Mouse (Mus musculus) C2C12 (cell line): ENCODE data around the gene Kif26a. TPM values are rescaled to one million over a fixed set of nuclear protein-coding genes. Genes with fewer than 3 reads are reported as not detected.
A peak's percentile ranks its signal among the peaks of the same experiment; 100 is the strongest.

Source experiments
- H3K27me3 ChIP-seq: one replicate; pipeline ENCODE4 v1.6.1; 2011; ENCODE audit not compliant: control insufficient read depth, insufficient read depth, insufficient read length
- H3K36me3 ChIP-seq: one replicate; pipeline ENCODE4 v1.6.1; 2011; ENCODE audit not compliant: control insufficient read depth, insufficient read depth
- H3K4me3 ChIP-seq: one replicate; pipeline ENCODE4 v1.5.1; 2011; ENCODE audit warnings: mild to moderate bottlenecking, control low read depth; ENCODE audit not compliant: poor library complexity, insufficient read depth, severe bottlenecking
- H3K79me2 ChIP-seq: one replicate; pipeline ENCODE4 v1.6.1; 2011; ENCODE audit not compliant: control insufficient read depth, insufficient read depth
- H3K79me3 ChIP-seq: one replicate; pipeline ENCODE4 v1.6.1; 2011; ENCODE audit warnings: low read depth, control low read depth
- H3ac ChIP-seq: one replicate; pipeline ENCODE3; 2011; ENCODE audit warnings: low read depth; ENCODE audit not compliant: control insufficient read depth, insufficient read length
- CEBPB ChIP-seq: IDR thresholded peaks from one replicate; pipeline ENCODE4 v1.6.1; 2011; ENCODE audit warnings: low read depth, mild to moderate bottlenecking, control low read depth, moderate library complexity
- CTCF ChIP-seq: IDR thresholded peaks from one replicate; pipeline ENCODE4 v1.5.1; 2011; ENCODE audit not compliant: control insufficient read depth, insufficient read depth, insufficient read length
- FOSL1 ChIP-seq: IDR thresholded peaks from one replicate; pipeline ENCODE4 v1.8.0; 2011; ENCODE audit warnings: mild to moderate bottlenecking, low read length; ENCODE audit not compliant: poor library complexity, insufficient read depth, severe bottlenecking
- MAX ChIP-seq: IDR thresholded peaks from one replicate; pipeline ENCODE4 v1.6.1; 2011; ENCODE audit warnings: mild to moderate bottlenecking, control low read depth
- MYOD1 ChIP-seq: IDR thresholded peaks from one replicate; pipeline ENCODE4 v1.6.1; 2011; ENCODE audit warnings: low read depth; ENCODE audit not compliant: control insufficient read depth, insufficient read length
- MYOG ChIP-seq: IDR thresholded peaks from one replicate; pipeline ENCODE4 v1.6.1; 2011; ENCODE audit not compliant: control insufficient read depth, insufficient read length; ENCODE audit errors: extremely low read depth
- USF1 ChIP-seq: IDR thresholded peaks from one replicate; pipeline ENCODE4 v1.6.1; 2011; ENCODE audit warnings: low read depth, mild to moderate bottlenecking, control low read depth, moderate library complexity
- long read RNA-seq, 2 experiments: library from polyadenylated mRNA; unstranded; transcript quantifications; one replicate each; pipeline ENCODE4 v2.0.0; 2019 to 2020
- polyA plus RNA-seq: library from polyadenylated mRNA; unstranded; fragments of >200 nt; fragmentation: generic; extraction: Trizol; gene quantifications from one replicate; pipeline ENCODE4 v1.2.1, GENCODE M21; 2012; ENCODE audit warnings: missing spikeins

Kif26a gene
- polyA plus RNA-seq, result not detected
- long read RNA-seq, experiment 1, result 0 reads
- long read RNA-seq, experiment 2, result 0 reads

DNA sequence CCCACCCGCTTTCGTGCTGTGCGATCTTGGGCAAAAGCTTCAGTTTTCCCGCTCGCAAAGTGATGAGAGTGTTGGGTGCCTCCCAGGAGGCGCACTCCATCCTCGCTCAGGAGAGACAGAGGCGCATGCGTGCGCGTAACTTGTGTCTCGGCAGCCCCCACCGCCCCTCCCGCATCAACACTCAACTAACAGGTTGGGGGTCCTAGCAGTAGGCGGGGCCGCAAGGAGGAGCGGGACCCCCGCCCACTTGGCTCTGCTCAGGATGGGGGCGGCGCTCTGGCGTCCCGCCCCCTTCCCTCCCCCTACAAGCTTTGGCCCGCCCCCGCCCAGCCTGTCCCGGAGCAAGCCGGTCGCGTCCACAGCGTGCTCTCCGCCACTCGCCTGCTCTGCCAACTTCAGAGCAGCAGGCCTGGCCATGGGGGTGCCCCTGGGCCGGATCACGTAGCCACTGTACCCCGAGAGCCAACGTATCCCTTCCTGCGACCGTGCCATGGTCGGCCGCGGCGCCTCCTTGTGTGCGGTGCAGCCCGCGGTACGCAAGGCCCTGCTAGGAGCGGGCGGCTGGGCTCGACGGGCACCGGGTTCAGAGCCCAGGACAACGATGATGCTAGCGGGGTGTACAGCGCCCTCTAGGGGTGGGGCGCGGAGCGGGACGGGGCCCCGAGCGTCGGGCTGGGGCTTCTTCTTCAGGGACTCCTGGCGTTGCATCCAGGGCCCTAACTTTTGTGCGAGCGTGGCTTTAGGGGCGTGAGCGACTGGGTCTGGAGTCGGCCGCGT, at the start of gene Kif26a:
Kif26a (plus strand) TSS at position 334 of the 777 bp plus-strand sequence.
- Histone ChIP-seq H3K79me2 (no peaks in the 10 kb centered on the region), H3K36me3 (no peaks in the 10 kb centered on the region), H3K27me3 (peaks cover 68% of the 10 kb centered on the region), H3K4me3 (no peak within 1 kb of the TSS), H3K79me3 (no peaks in the 10 kb centered on the region), H3ac (no peak within 1 kb of the TSS)
- TF ChIP-seq CTCF (peak; percentile 69), MYOD1 (no peak), MYOG (no peak)

DNA sequence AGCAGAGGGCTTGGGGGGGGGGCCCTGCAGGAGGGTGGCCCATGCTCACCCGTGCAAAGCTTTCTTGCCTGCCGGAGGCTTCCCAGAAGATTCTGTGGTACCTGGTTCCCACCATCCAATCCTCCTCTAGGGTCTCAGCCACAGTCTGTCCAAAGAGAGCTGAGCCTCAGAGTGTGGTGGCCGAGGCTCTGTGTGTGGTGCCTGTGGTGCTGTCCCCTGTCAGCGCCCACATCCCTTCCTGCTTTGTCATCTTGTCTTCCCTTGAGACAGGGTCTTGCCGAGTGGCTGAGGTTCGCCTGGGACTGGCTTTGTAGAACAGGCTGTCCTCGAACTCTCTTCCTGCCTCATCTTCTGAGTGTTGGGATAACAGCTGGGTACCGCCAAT, 49.3 kb upstream of the Kif26a start:
- Histone ChIP-seq H3K79me2 (no peaks in the 10 kb centered on the region), H3K27me3 (no peaks in the 10 kb centered on the region), H3K79me3 (no peaks in the 10 kb centered on the region), H3K36me3 (no peaks in the 10 kb centered on the region), H3K4me3 (no peak overlapping the region), H3ac (no peak overlapping the region)
- TF ChIP-seq FOSL1 (no peak), MYOD1 (no peak), MYOG (no peak), MAX (no peak), CEBPB (no peak), USF1 (no peak), CTCF (no peak)

DNA sequence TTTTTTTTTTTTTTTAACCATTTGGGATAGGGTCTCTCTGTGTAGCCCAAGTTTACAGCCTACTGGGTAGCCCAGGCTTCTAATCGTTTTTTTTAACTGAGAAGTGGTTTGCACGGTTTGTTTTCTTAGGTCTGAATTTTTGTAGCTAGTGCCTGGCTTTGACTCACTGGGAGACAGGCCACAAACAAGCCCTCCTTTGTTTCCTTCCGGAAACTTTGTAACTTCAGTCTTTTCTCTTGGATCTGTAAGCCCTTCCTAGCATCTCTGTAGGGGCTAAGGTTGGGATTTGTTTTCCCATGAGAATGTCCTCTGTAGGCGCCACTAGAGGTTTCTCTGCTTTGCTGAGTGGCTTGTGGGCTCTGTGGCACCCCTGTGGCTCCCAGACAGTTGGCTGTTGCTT, 45.9 kb upstream of the Kif26a start:
- no peak for TF ChIP-seq USF1
- no peak for TF ChIP-seq FOSL1
- TF ChIP-seq CTCF, result no peak
- no peak for TF ChIP-seq CEBPB
- TF ChIP-seq MAX, result no peak
- TF ChIP-seq MYOG, result no peak
- TF ChIP-seq MYOD1, result no peak
- Histone ChIP-seq H3ac (no peak overlapping the region), H3K4me3 (no peak overlapping the region), H3K36me3 (no peaks in the 10 kb centered on the region), H3K79me3 (no peaks in the 10 kb centered on the region), H3K27me3 (peaks cover 6% of the 10 kb centered on the region), H3K79me2 (no peaks in the 10 kb centered on the region)

DNA sequence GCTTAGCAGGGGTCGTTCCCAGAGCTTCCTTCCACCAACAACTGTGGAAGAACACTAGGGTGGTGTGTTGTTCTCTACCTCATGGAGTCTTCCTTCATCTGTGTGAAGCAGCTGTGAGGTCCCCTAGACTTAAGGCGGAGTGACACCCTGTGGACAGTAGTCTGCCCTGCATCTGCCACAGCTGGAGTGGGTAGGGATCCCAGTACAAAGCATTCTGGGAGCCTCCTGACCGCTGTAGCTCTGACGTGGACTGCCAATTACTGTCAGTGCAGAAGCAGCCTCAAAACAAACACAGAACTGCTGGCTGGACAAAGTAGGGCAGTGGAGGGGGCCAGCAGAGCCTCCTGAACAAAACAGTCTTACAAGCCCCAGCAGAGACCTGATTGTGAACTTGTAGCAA, 45.0 kb upstream of the Kif26a start:
- H3K4me3 ChIP-seq, result no peak overlapping the region
- no peaks in the 10 kb centered on the region for H3K79me3 ChIP-seq
- no peaks in the 10 kb centered on the region for H3K79me2 ChIP-seq
- TF ChIP-seq MYOD1 (no peak), CEBPB (no peak), USF1 (no peak), MYOG (no peak), MAX (no peak), CTCF (no peak), FOSL1 (no peak)
- H3K27me3 ChIP-seq, result peaks cover 15% of the 10 kb centered on the region
- H3K36me3 ChIP-seq, result no peaks in the 10 kb centered on the region
- H3ac ChIP-seq, result no peak overlapping the region

DNA sequence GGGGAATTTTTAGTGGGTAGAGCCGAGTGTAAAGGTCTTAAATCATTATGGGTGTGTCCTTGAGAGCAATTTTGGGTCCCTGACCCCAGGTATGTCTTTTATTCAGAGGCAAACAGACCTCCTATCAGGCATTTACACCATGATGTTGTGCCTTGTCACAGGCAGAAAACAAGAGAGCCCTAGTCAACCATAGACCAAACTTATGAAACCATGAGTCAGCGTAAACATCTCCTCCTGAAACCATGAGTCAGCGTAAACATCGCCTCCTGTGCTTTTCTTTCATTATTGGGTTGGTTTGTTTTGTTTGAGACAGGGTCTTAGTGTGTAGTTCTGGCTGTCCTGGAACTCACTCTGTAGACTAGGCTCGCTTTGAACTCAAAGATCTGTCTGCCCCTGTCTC, 42.8 kb upstream of the Kif26a start:
- TF ChIP-seq MAX (no peak), MYOG (no peak), FOSL1 (no peak), CEBPB (no peak), USF1 (no peak)
- Histone ChIP-seq H3K36me3 (no peaks in the 10 kb centered on the region), H3K27me3 (peaks cover 31% of the 10 kb centered on the region), H3K4me3 (no peak overlapping the region), H3ac (no peak overlapping the region), H3K79me2 (no peaks in the 10 kb centered on the region), H3K79me3 (no peaks in the 10 kb centered on the region)

DNA sequence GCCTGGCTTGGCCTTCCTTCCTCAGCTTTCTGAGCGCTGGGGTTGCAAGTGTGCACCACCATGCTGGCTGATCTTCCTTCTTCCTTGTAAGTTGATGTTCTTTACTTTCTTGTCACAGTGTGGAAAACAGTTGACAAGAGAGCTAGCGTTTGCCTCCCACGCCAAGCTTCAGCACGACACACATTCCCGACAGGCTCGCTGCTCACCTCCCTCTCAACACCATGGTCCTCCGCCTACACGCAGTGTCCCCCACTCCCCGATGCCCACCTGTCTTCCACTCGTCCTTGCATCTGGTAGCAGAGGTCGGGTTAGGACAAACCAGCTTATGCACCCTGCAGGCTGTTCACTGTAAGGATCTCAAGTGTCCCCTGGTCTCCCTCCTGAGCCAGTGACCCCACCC, 41.1 kb upstream of the Kif26a start:
- no peaks in the 10 kb centered on the region for H3K79me3 ChIP-seq
- no peak overlapping the region for H3ac ChIP-seq
- peaks cover 45% of the 10 kb centered on the region for H3K27me3 ChIP-seq
- H3K36me3 ChIP-seq, result no peaks in the 10 kb centered on the region
- no peak overlapping the region for H3K4me3 ChIP-seq
- H3K79me2 ChIP-seq, result no peaks in the 10 kb centered on the region
- TF ChIP-seq CEBPB, result no peak
- no peak for TF ChIP-seq FOSL1
- no peak for TF ChIP-seq MAX
- TF ChIP-seq MYOG, result no peak
- TF ChIP-seq CTCF, result no peak
- no peak for TF ChIP-seq USF1
- no peak for TF ChIP-seq MYOD1
